Mouse (Mus musculus): ENCODE data around the gene Dppa5a. TPM values are rescaled to one million over a fixed set of nuclear protein-coding genes. Genes with fewer than 3 reads are reported as not detected.
A peak's percentile ranks its signal among the peaks of the same experiment; 100 is the strongest.

Dppa5a gene
- polyA plus RNA-seq, 1 experiment from 2014 or later = 1.6 TPM

- Histone ChIP-seq H3K36me3 (no peaks in the 10 kb centered on the region), H3K27me3 (no peaks in the 10 kb centered on the region), H3K9me3 (no peaks in the 10 kb centered on the region), H3K27ac (replicated peaks) (no peak overlapping the region), H3K4me3 (peak overlapping the region; percentile 37), H3K4me1 (peaks cover 13% of the 10 kb centered on the region), H3K4me2 (replicated peaks) (peak overlapping the region; percentile 70), H3K9ac (replicated peaks) (0 out of 2 replicates have a peak overlapping the region, but pooled peaks have one; percentile 44)
- ATAC-seq (replicated peaks) = no peak
- 23% methylated on average over 8 of the region's 8 CpGs for WGBS
Observed at GRCm38 (mm10) chr9:78377546-78377945, 9.6 kb upstream of the Dppa5a start.

GRCm38 (mm10) chr9:78375486-78375885, 7.5 kb upstream of the Dppa5a start:
- H3K9me3 ChIP-seq = no peaks in the 10 kb centered on the region
- peaks cover 13% of the 10 kb centered on the region for H3K4me1 ChIP-seq
- no peaks in the 10 kb centered on the region for H3K36me3 ChIP-seq
- ATAC-seq (replicated peaks) = no peak
- no peak overlapping the region for H3K27ac ChIP-seq (replicated peaks)
- no peak overlapping the region for H3K9ac ChIP-seq (replicated peaks)
- no peaks in the 10 kb centered on the region for H3K27me3 ChIP-seq
- 85% methylated on average over 4 of the region's 4 CpGs for WGBS
- H3K4me2 ChIP-seq (replicated peaks) = no peak overlapping the region
- H3K4me3 ChIP-seq = no peak overlapping the region

GRCm38 (mm10) chr9:78374885-78375389, 7.0 kb upstream of the Dppa5a start:
- H3K27me3 ChIP-seq = no peaks in the 10 kb centered on the region
- no peak for ATAC-seq (replicated peaks)
- WGBS = 71% methylated on average over 1 of the region's 1 CpGs
- H3K9ac ChIP-seq (replicated peaks) = no peak overlapping the region
- H3K27ac ChIP-seq (replicated peaks) = no peak overlapping the region
- H3K4me3 ChIP-seq = no peak overlapping the region
- H3K4me1 ChIP-seq = peaks cover 13% of the 10 kb centered on the region
- no peak overlapping the region for H3K4me2 ChIP-seq (replicated peaks)
- H3K36me3 ChIP-seq = no peaks in the 10 kb centered on the region
- no peaks in the 10 kb centered on the region for H3K9me3 ChIP-seq

GRCm38 (mm10) chr9:78374397-78374796, 6.4 kb upstream of the Dppa5a start:
- Histone ChIP-seq H3K36me3 (no peaks in the 10 kb centered on the region), H3K4me3 (no peak overlapping the region), H3K9me3 (no peaks in the 10 kb centered on the region), H3K4me1 (peaks cover 13% of the 10 kb centered on the region), H3K9ac (replicated peaks) (no peak overlapping the region), H3K4me2 (replicated peaks) (no peak overlapping the region), H3K27ac (replicated peaks) (no peak overlapping the region), H3K27me3 (no peaks in the 10 kb centered on the region)
- ATAC-seq (replicated peaks) = no peak
- 71% methylated on average over 5 of the region's 5 CpGs for WGBS

GRCm38 (mm10) chr9:78372827-78373504, 5.0 kb upstream of the Dppa5a start:
- Histone ChIP-seq H3K4me1 (peaks cover 5% of the 10 kb centered on the region), H3K4me3 (no peak overlapping the region), H3K27ac (replicated peaks) (no peak overlapping the region), H3K36me3 (no peaks in the 10 kb centered on the region), H3K9ac (replicated peaks) (no peak overlapping the region), H3K9me3 (no peaks in the 10 kb centered on the region), H3K27me3 (no peaks in the 10 kb centered on the region), H3K4me2 (replicated peaks) (no peak overlapping the region)
- no peak for ATAC-seq (replicated peaks)
- 85% methylated on average over 10 of the region's 10 CpGs for WGBS

GRCm38 (mm10) chr9:78371441-78371840, 3.5 kb upstream of the Dppa5a start:
- H3K4me3 ChIP-seq = no peak overlapping the region
- no peak overlapping the region for H3K4me2 ChIP-seq (replicated peaks)
- H3K4me1 ChIP-seq = no peaks in the 10 kb centered on the region
- H3K36me3 ChIP-seq = no peaks in the 10 kb centered on the region
- no peak for ATAC-seq (replicated peaks)
- WGBS = 92% methylated on average over 3 of the region's 3 CpGs
- no peaks in the 10 kb centered on the region for H3K27me3 ChIP-seq
- no peak overlapping the region for H3K27ac ChIP-seq (replicated peaks)
- H3K9me3 ChIP-seq = no peaks in the 10 kb centered on the region
- no peak overlapping the region for H3K9ac ChIP-seq (replicated peaks)

- Histone ChIP-seq H3K36me3 (no peaks in the 10 kb centered on the region), H3K27ac (replicated peaks) (no peak overlapping the region), H3K4me2 (replicated peaks) (no peak overlapping the region), H3K9me3 (no peaks in the 10 kb centered on the region), H3K4me3 (no peak overlapping the region), H3K4me1 (no peaks in the 10 kb centered on the region), H3K9ac (replicated peaks) (no peak overlapping the region), H3K27me3 (no peaks in the 10 kb centered on the region)
- ATAC-seq (replicated peaks) = no peak
- WGBS = 91% methylated on average over 7 of the region's 7 CpGs
Observed at GRCm38 (mm10) chr9:78369786-78370185, 1.8 kb upstream of the Dppa5a start.

GRCm38 (mm10) chr9:78369349-78369748, 1.4 kb upstream of the Dppa5a start:
- WGBS = 92% methylated on average over 2 of the region's 2 CpGs

GRCm38 (mm10) chr9:78368671-78369293, 805 bp upstream of the Dppa5a start:
- ATAC-seq (replicated peaks) = no peak
- Histone ChIP-seq H3K4me1 (no peaks in the 10 kb centered on the region), H3K27me3 (no peaks in the 10 kb centered on the region), H3K36me3 (no peaks in the 10 kb centered on the region), H3K27ac (replicated peaks) (no peak overlapping the region), H3K9me3 (no peaks in the 10 kb centered on the region), H3K4me3 (no peak overlapping the region), H3K4me2 (replicated peaks) (no peak overlapping the region), H3K9ac (replicated peaks) (no peak overlapping the region)
- WGBS = 81% methylated on average over 3 of the region's 3 CpGs

More at GRCm38 (mm10) chr9:78369349-78369748, 1.4 kb upstream of the Dppa5a start:
- H3K27ac ChIP-seq (replicated peaks) = no peak overlapping the region
- H3K4me1 ChIP-seq = no peaks in the 10 kb centered on the region
- H3K4me3 ChIP-seq = no peak overlapping the region
- H3K9me3 ChIP-seq = no peaks in the 10 kb centered on the region
- no peak for ATAC-seq (replicated peaks)
- no peak overlapping the region for H3K9ac ChIP-seq (replicated peaks)
- H3K4me2 ChIP-seq (replicated peaks) = no peak overlapping the region
- no peaks in the 10 kb centered on the region for H3K27me3 ChIP-seq
- no peaks in the 10 kb centered on the region for H3K36me3 ChIP-seq

- Histone ChIP-seq H3K4me3 (no peak overlapping the region), H3K27ac (replicated peaks) (no peak overlapping the region), H3K9me3 (no peaks in the 10 kb centered on the region), H3K36me3 (no peaks in the 10 kb centered on the region), H3K4me1 (no peaks in the 10 kb centered on the region), H3K27me3 (no peaks in the 10 kb centered on the region), H3K4me2 (replicated peaks) (no peak overlapping the region), H3K9ac (replicated peaks) (no peak overlapping the region)
- WGBS = 38% methylated on average over 13 of the region's 13 CpGs
- ATAC-seq (replicated peaks) = no peak
Observed at GRCm38 (mm10) chr9:78365850-78366544, 2.0 kb downstream of the Dppa5a start.

GRCm38 (mm10) chr9:78364701-78365100, 3.3 kb downstream of the Dppa5a start:
- H3K9me3 ChIP-seq = no peaks in the 10 kb centered on the region
- no peaks in the 10 kb centered on the region for H3K27me3 ChIP-seq
- no peak for ATAC-seq (replicated peaks)
- no peak overlapping the region for H3K9ac ChIP-seq (replicated peaks)
- no peaks in the 10 kb centered on the region for H3K4me1 ChIP-seq
- no peak overlapping the region for H3K27ac ChIP-seq (replicated peaks)
- WGBS = 88% methylated on average over 6 of the region's 6 CpGs
- no peak overlapping the region for H3K4me3 ChIP-seq
- H3K4me2 ChIP-seq (replicated peaks) = no peak overlapping the region
- no peaks in the 10 kb centered on the region for H3K36me3 ChIP-seq

- ATAC-seq (replicated peaks) = no peak
- Histone ChIP-seq H3K4me1 (no peaks in the 10 kb centered on the region), H3K36me3 (no peaks in the 10 kb centered on the region), H3K27ac (replicated peaks) (no peak overlapping the region), H3K4me2 (replicated peaks) (no peak overlapping the region), H3K9me3 (no peaks in the 10 kb centered on the region), H3K27me3 (no peaks in the 10 kb centered on the region), H3K4me3 (no peak overlapping the region), H3K9ac (replicated peaks) (no peak overlapping the region)
- WGBS = 82% methylated on average over 6 of the region's 6 CpGs
Observed at GRCm38 (mm10) chr9:78363374-78363773, 4.6 kb downstream of the Dppa5a start.

Measured in forebrain, embryonic 15.5 days (tissue).